Mouse (Mus musculus): Measurements from ENCODE around the gene Stard3.

DNA sequence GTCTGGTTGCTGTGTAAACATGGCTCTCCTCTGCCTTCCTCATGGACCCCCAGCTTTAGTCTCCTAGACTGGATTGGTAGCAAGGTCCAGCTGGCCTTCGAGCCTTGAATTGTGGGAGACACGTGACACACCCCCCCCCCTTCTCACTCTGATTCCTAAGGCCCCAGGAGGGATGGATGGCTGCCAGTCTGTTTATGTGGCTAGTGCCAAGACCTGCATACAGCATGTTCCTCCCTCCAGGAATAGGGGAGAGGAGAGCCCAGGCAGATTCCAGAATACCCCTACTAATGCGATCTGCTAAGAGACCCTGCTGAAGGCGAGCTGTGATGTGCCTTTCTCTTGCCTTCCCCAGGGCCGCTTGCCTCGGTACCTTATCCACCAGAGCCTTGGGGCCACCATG lies 21.9 kb downstream of the Stard3 start:
- TF ChIP-seq CTCF (IDR thresholded peaks at IDR 0.05; ENCODE audit: borderline replicate concordance, control insufficient read depth, extremely low read depth, insufficient read depth, low read length, poor library complexity) (no peak), POLR2A (IDR thresholded peaks at IDR 0.05; ENCODE audit: control insufficient read depth, extremely low read depth, insufficient read depth, low read length, poor library complexity) (no peak)

Measured in thymus, adult 2 months (tissue).